Mouse (Mus musculus): ENCODE data around the gene Postn. TPM values are rescaled to one million over a fixed set of nuclear protein-coding genes. Genes with fewer than 3 reads are reported as not detected.

Gene Postn
- polyA plus RNA-seq, 1 experiment = 34.4 TPM

DNA sequence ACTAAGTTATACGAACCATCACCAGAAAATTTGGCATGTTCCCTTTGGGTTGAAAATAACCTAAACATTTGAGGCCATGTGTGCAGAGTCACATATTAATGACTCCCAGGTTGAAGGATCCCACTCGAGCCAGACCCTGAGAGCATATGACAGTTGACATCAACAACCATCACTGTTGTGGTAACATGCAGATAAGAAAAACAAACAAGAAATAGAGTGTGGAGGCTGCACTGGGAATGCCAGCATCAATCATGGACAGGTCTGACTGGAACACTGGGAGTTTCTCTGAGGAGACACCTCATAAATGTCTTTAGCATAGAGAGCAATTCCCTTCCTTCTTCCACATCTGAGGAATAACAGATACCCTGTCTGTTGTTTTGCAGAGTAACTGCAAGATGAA lies 45.7 kb downstream of the Postn start:
- TF ChIP-seq POLR2A (IDR thresholded peaks at IDR 0.05; ENCODE audit: borderline replicate concordance, control insufficient read depth, low read depth, low read length) = no peak
- no peak for TF ChIP-seq CTCF (IDR thresholded peaks at IDR 0.05; ENCODE audit: control insufficient read depth, insufficient read depth, low read length)
- 54% methylated on average over 2 of the region's 2 CpGs for WGBS
- no peaks in the 10 kb centered on the region for H3K4me1 ChIP-seq (ENCODE audit: control insufficient read depth, insufficient read depth, low read length)
- no peak overlapping the region for H3K4me3 ChIP-seq (replicated peaks; ENCODE audit: control insufficient read depth, low read depth, low read length)
- no peak overlapping the region for H3K27ac ChIP-seq (ENCODE audit: control insufficient read depth, insufficient read depth, low read depth, low read length, poor library complexity)

- 84% methylated on average over 3 of the region's 3 CpGs for WGBS
- Histone ChIP-seq H3K27ac (ENCODE audit: control insufficient read depth, insufficient read depth, low read depth, low read length, poor library complexity) (no peak overlapping the region), H3K4me3 (replicated peaks; ENCODE audit: control insufficient read depth, low read depth, low read length) (no peak overlapping the region), H3K4me1 (ENCODE audit: control insufficient read depth, insufficient read depth, low read length) (no peaks in the 10 kb centered on the region)
- TF ChIP-seq POLR2A (IDR thresholded peaks at IDR 0.05; ENCODE audit: borderline replicate concordance, control insufficient read depth, low read depth, low read length) = no peak
- no peak for TF ChIP-seq CTCF (IDR thresholded peaks at IDR 0.05; ENCODE audit: control insufficient read depth, insufficient read depth, low read length)
Observed at GRCm38 (mm10) chr3:54411052-54411451, 50.1 kb downstream of the Postn start.

DNA sequence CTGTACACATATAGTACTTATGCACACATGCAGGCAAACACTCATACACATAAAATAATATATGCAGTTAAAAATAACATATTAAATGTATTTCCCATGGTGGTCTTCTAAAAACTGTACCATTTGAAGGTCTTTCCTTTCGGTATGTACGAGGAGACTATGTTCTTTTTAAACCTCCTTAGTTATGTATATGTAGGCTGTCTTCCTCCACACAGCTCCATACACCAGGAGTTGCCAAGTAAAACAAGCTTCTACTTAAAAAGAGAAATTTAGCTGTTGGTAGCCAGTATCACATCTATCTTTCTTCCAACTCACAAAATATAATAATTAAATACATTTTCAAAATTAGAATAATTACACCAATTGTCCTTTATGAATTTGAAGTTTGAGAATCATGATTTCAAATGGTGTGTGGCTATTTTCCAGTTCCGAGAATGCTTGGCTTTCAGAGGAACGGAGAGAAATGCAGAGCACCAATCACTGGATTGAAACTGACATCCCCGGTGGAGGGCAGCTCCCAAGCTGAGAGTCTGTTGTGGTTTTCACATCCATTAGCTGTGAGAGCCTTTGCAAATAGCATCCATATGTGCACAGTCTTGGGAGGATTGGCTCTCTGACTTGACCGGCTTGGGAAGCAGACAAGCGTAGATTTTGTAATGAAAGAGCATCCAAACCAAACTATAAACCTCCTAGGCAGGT lies 52.1 kb downstream of the Postn start:
- WGBS = 81% methylated on average over 7 of the region's 7 CpGs
- Histone ChIP-seq H3K4me1 (ENCODE audit: control insufficient read depth, insufficient read depth, low read length) (no peaks in the 10 kb centered on the region), H3K4me3 (replicated peaks; ENCODE audit: control insufficient read depth, low read depth, low read length) (no peak overlapping the region), H3K27ac (ENCODE audit: control insufficient read depth, insufficient read depth, low read depth, low read length, poor library complexity) (no peak overlapping the region)
- TF ChIP-seq CTCF (IDR thresholded peaks at IDR 0.05; ENCODE audit: control insufficient read depth, insufficient read depth, low read length) (no peak), POLR2A (IDR thresholded peaks at IDR 0.05; ENCODE audit: borderline replicate concordance, control insufficient read depth, low read depth, low read length) (no peak)

DNA sequence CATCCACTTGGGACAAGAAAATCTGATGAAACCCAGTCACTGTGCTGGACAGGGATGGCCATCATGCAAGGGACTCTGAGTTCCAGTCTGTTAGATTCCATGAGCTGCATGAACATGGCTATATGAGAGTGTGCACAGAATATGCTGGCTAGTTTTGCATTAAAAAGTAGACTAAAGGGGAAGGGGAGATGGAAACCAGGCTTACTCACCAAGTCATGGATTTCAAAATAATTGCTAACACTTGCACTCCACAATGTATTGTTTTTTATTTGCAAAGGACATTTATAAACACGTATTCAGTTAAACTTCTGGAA lies 52.6 kb downstream of the Postn start:
- no peak for TF ChIP-seq POLR2A (IDR thresholded peaks at IDR 0.05; ENCODE audit: borderline replicate concordance, control insufficient read depth, low read depth, low read length)
- no peak for TF ChIP-seq CTCF (IDR thresholded peaks at IDR 0.05; ENCODE audit: control insufficient read depth, insufficient read depth, low read length)
- WGBS = 77% methylated on average over 1 of the region's 1 CpGs
- H3K27ac ChIP-seq (ENCODE audit: control insufficient read depth, insufficient read depth, low read depth, low read length, poor library complexity) = no peak overlapping the region
- H3K4me3 ChIP-seq (replicated peaks; ENCODE audit: control insufficient read depth, low read depth, low read length) = no peak overlapping the region
- H3K4me1 ChIP-seq (ENCODE audit: control insufficient read depth, insufficient read depth, low read length) = no peaks in the 10 kb centered on the region

- H3K4me3 ChIP-seq (replicated peaks; ENCODE audit: control insufficient read depth, low read depth, low read length) = no peak overlapping the region
- TF ChIP-seq CTCF (IDR thresholded peaks at IDR 0.05; ENCODE audit: control insufficient read depth, insufficient read depth, low read length) (no peak), POLR2A (IDR thresholded peaks at IDR 0.05; ENCODE audit: borderline replicate concordance, control insufficient read depth, low read depth, low read length) (no peak)
- 77% methylated on average over 1 of the region's 1 CpGs for WGBS
Observed at GRCm38 (mm10) chr3:54414386-54414785, 53.5 kb downstream of the Postn start.

DNA sequence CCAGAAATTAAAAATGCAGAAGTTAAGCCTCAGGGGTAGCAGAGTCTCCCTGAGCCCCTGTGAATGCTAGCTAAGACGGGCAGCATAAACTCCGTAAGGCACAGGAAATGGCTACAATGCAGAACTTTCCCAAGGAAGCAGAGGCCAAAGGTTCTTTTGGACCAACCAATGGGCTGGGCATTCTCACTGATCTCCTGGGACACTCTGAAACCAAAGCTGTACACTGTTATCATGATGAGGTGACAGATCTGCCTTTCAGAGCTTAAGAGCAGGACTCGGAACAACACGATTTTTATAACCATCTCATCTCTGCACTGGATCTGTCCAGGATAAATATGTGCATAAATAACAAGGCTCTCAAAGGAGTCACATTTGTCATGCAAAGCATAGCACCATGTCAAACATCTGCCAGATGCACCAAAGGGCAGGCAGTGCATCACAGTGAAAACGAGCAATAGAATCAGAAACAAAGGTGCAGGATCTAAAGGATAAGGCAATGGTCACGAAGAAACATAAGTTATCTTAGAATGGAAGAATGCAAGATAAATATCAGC lies 57.0 kb downstream of the Postn start:
- 58% methylated on average over 6 of the region's 6 CpGs for whole genome bisulfite sequencing
- no peak for TF ChIP-seq POLR2A (IDR thresholded peaks at IDR 0.05; ENCODE audit: borderline replicate concordance, control insufficient read depth, low read depth, low read length)
- TF ChIP-seq CTCF (IDR thresholded peaks at IDR 0.05; ENCODE audit: control insufficient read depth, insufficient read depth, low read length) = no peak

More at GRCm38 (mm10) chr3:54414386-54414785, 53.5 kb downstream of the Postn start:
- Histone ChIP-seq H3K27ac (ENCODE audit: control insufficient read depth, insufficient read depth, low read depth, low read length, poor library complexity) (no peak overlapping the region), H3K4me1 (ENCODE audit: control insufficient read depth, insufficient read depth, low read length) (no peaks in the 10 kb centered on the region)

DNA sequence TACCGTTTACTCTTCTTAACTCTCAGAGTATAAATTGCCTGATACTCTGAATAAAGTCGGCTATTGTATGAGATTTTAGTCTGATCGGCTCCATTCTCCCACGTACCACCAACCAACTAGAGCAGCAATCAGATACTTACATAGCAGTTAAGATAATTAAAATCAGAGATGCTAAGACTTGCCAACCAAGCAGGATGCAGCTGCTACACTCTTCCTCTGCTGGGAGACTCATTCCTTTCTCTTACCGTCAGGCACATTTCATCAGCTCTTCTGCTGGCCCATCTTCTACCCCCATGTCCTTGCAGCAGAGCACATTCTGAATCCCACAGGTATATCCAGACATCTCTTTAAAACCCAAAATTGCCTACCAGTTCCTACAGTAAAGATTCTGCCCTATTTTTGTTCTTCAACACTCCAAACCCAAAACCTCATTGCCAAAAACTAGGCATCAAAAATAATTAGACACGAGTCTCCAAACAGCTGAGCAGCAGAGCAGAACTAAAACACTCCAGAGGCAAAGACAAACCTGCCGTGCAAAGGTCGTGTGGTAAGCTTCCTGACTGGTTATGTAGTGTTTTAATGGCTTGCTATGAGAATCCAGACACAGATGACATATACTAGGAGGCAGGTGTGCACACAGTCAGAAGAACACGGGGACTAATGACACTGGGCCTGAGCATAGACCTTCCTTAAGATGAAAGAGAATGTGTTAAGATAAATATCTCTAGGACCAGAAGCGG lies 59.5 kb downstream of the Postn start:
- Histone ChIP-seq H3K27ac (ENCODE audit: control insufficient read depth, insufficient read depth, low read depth, low read length, poor library complexity) (no peak overlapping the region), H3K4me3 (replicated peaks; ENCODE audit: control insufficient read depth, low read depth, low read length) (no peak overlapping the region), H3K4me1 (ENCODE audit: control insufficient read depth, insufficient read depth, low read length) (no peaks in the 10 kb centered on the region)
- 78% methylated on average over 10 of the region's 10 CpGs for WGBS
- TF ChIP-seq POLR2A (IDR thresholded peaks at IDR 0.05; ENCODE audit: borderline replicate concordance, control insufficient read depth, low read depth, low read length) = no peak
- no peak for TF ChIP-seq CTCF (IDR thresholded peaks at IDR 0.05; ENCODE audit: control insufficient read depth, insufficient read depth, low read length)

More for the DNA sequence above, 57.0 kb downstream of the Postn start:
- H3K4me1 ChIP-seq (ENCODE audit: control insufficient read depth, insufficient read depth, low read length) = no peaks in the 10 kb centered on the region
- H3K27ac ChIP-seq (ENCODE audit: control insufficient read depth, insufficient read depth, low read depth, low read length, poor library complexity) = no peak overlapping the region
- no peak overlapping the region for H3K4me3 ChIP-seq (replicated peaks; ENCODE audit: control insufficient read depth, low read depth, low read length)

DNA sequence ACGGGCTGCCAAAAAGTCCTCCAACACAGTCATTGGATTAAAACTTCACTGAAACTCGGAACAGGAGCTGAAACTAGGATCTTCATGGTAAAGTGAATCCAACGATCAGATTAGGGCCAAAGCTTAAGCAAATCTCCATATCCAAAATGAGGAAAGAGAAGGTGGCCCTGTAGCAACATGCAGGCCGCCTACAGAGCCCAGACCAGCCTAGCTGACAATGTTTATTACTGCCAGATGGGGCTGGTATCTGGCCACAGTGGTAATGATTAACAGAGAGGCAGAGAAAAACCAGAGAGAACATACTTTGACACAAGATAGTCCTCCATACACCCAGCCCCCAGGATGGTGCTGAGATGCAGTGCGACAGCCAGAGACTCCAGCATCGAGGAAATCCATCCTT lies 60.1 kb downstream of the Postn start:
- Histone ChIP-seq H3K4me1 (ENCODE audit: control insufficient read depth, insufficient read depth, low read length) (no peaks in the 10 kb centered on the region), H3K27ac (ENCODE audit: control insufficient read depth, insufficient read depth, low read depth, low read length, poor library complexity) (no peak overlapping the region), H3K4me3 (replicated peaks; ENCODE audit: control insufficient read depth, low read depth, low read length) (no peak overlapping the region)
- 73% methylated on average over 6 of the region's 6 CpGs for WGBS
- no peak for TF ChIP-seq POLR2A (IDR thresholded peaks at IDR 0.05; ENCODE audit: borderline replicate concordance, control insufficient read depth, low read depth, low read length)

All from bone marrow, adult 2 months (tissue).